Mouse (Mus musculus) neural tube, embryonic 12.5 days (tissue): ENCODE measurements around the gene Dock9. TPM values are rescaled to one million over a fixed set of nuclear protein-coding genes. Genes with fewer than 3 reads are reported as not detected.

Source experiments
- ATAC-seq: fragments of 200-750 bp; cut with Nextera tagmentation; 2 replicates; pipeline ENCODE4 v1.8.0; 2017; ENCODE audit warnings: low read depth, mild to moderate bottlenecking, moderate TSS enrichment, moderate library complexity; ENCODE audit not compliant: low FRiP score
- H3K27ac ChIP-seq: fragments of 300-500 bp; sonication (generic); 2 replicates; pipeline ENCODE4 v1.5.1; 2016
- H3K27me3 ChIP-seq: fragments of 300-500 bp; sonication (generic); replicated peaks from 2 replicates; pipeline ENCODE4 v1.6.1; 2016; ENCODE audit warnings: mild to moderate bottlenecking
- H3K36me3 ChIP-seq: fragments of 300-500 bp; sonication (generic); 2 replicates; pipeline ENCODE4 v1.6.1; 2016; ENCODE audit warnings: mild to moderate bottlenecking
- H3K4me1 ChIP-seq: fragments of 300-500 bp; sonication (generic); 2 replicates; pipeline ENCODE4 v1.6.1; 2016
- H3K4me2 ChIP-seq: fragments of 300-500 bp; sonication (generic); replicated peaks from 2 replicates; pipeline ENCODE4 v1.6.1; 2016; ENCODE audit warnings: mild to moderate bottlenecking
- H3K4me3 ChIP-seq: fragments of 300-500 bp; sonication (generic); 2 replicates; pipeline ENCODE4 v1.5.1; 2016
- H3K9ac ChIP-seq: fragments of 300-500 bp; sonication (generic); 2 replicates; pipeline ENCODE4 v1.6.1; 2016; ENCODE audit warnings: mild to moderate bottlenecking
- H3K9me3 ChIP-seq: fragments of 300-500 bp; sonication (generic); 2 replicates; pipeline ENCODE4 v1.6.1; 2016; ENCODE audit warnings: mild to moderate bottlenecking
- WGBS: fragments of 180-500 bp; shearing (Covaris S2); methylation state at CpG from one replicate; pipeline ENCODE4 v1.1.7; 2016; 5-methylcytosine and 5-hydroxymethylcytosine counted together
- polyA plus RNA-seq: library from polyadenylated mRNA; unstranded; fragments of >200 nt; fragmentation: Nextera tagmentation; extraction: Ambion mirVana; gene quantifications from 2 replicates; pipeline ENCODE4 v1.2.1, GENCODE M21; 2016

The Dock9 gene
- polyA plus RNA-seq, 1 experiment from 2014 or later = 4.6 TPM

DNA sequence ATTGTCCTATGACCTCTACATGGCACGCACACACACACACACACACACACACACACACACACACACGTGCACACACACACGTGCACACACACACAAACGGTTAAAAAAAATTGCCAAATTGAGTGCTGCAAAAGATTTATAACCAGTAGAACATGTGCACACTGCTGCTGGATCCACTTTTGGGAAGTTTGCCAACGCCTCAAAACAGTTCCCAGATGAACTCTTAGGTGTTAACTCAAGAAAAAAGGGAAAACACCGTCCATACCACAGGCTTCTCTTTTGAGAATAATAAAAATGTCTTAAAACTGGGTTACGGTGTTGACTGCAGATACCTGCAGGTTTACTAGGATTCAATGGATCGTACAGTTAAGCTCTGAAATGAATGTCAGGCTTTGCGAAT is 48.0 kb downstream of the Dock9 start:
- Histone ChIP-seq H3K27ac (no peak overlapping the region), H3K4me2 (no peak overlapping the region), H3K9ac (no peak overlapping the region), H3K27me3 (no peaks in the 10 kb centered on the region), H3K36me3 (no peaks in the 10 kb centered on the region), H3K9me3 (no peaks in the 10 kb centered on the region), H3K4me3 (no peak overlapping the region), H3K4me1 (no peaks in the 10 kb centered on the region)
- 82% methylated on average over 9 of the region's 9 CpGs for WGBS
- no peak for ATAC-seq

GRCm38 (mm10) chr14:121749084-121749483 is 48.6 kb downstream of the Dock9 start:
- Histone ChIP-seq H3K36me3 (no peaks in the 10 kb centered on the region), H3K27me3 (no peaks in the 10 kb centered on the region), H3K4me2 (no peak overlapping the region), H3K27ac (no peak overlapping the region), H3K4me3 (no peak overlapping the region), H3K4me1 (0 out of 2 replicates have a peak, but pooled peaks cover under 1% of the 10 kb centered on the region), H3K9ac (no peak overlapping the region), H3K9me3 (no peaks in the 10 kb centered on the region)
- 78% methylated on average over 10 of the region's 10 CpGs for WGBS
- no peak for ATAC-seq

DNA sequence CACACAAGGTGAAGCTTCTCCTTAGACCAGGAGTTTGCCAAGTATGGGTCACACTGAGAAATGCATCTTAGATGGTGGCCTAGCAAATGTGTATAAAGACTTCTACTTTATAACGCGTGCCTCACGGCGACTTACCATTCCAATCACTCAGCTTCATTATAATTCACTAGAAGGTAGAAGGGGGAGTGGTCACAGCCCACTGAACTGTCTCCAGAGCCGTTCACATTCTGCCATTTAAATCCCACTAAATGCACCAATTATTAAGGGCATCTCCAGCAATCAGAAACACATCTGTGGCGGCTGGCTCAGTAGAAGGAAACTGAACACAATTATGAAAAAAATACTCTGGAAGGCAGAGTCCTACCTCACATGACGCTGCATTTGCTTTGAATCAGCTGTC is 50.3 kb downstream of the Dock9 start:
- no peak overlapping the region for H3K9ac ChIP-seq
- H3K4me3 ChIP-seq = no peak overlapping the region
- H3K4me1 ChIP-seq = 0 out of 2 replicates have a peak, but pooled peaks cover 3% of the 10 kb centered on the region
- H3K9me3 ChIP-seq = no peaks in the 10 kb centered on the region
- no peaks in the 10 kb centered on the region for H3K27me3 ChIP-seq
- peak; percentile 53; the same call in 1 of the 2 replicates for ATAC-seq
- 79% methylated on average over 7 of the region's 7 CpGs for WGBS
- H3K36me3 ChIP-seq = no peaks in the 10 kb centered on the region
- no peak overlapping the region for H3K27ac ChIP-seq
- H3K4me2 ChIP-seq = no peak overlapping the region

DNA sequence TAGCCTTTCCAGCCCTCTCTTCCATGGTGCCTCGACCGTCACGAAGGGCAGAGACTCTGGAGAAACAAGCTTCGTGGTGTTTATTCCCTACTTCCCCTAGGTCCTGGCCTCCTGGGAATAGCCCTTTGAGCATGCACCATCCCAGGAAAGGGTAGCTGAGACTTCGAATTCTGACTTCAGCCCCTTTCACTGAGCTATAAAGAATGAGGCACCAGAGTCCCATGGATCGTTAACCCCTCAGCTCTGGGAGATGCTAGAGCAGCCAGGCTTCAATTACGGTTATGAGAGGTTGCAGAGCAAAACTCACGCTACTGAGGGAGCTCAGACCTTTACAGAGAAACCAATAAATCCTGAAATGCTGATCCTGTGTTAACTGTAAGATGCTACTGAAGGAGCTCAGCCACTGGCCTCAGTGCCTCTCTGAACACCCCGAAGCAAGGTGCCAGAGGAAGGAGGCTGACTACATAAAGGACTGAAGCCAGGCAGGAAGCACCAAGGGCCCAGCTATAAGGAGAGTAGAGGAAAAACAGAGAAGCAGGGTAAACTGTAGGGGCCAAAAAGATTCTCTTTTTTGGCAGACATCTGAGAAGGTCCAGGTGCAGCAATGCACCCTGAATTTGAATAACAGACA is 53.7 kb downstream of the Dock9 start:
- no peaks in the 10 kb centered on the region for H3K36me3 ChIP-seq
- no peak for ATAC-seq
- no peak overlapping the region for H3K27ac ChIP-seq
- no peak overlapping the region for H3K4me2 ChIP-seq
- 50% methylated on average over 9 of the region's 9 CpGs for WGBS
- H3K27me3 ChIP-seq = no peaks in the 10 kb centered on the region
- 0 out of 2 replicates have a peak, but pooled peaks cover 3% of the 10 kb centered on the region for H3K4me1 ChIP-seq
- H3K9me3 ChIP-seq = no peaks in the 10 kb centered on the region
- H3K4me3 ChIP-seq = no peak overlapping the region
- no peak overlapping the region for H3K9ac ChIP-seq

GRCm38 (mm10) chr14:121738431-121739403 is 58.9 kb downstream of the Dock9 start:
- 83% methylated on average over 24 of the region's 24 CpGs for WGBS

GRCm38 (mm10) chr14:121737277-121737676 is 60.4 kb downstream of the Dock9 start:
- Histone ChIP-seq H3K4me3 (no peak overlapping the region), H3K27me3 (no peaks in the 10 kb centered on the region), H3K36me3 (no peaks in the 10 kb centered on the region), H3K27ac (no peak overlapping the region), H3K4me1 (no peaks in the 10 kb centered on the region), H3K9me3 (no peaks in the 10 kb centered on the region), H3K9ac (no peak overlapping the region), H3K4me2 (no peak overlapping the region)
- 90% methylated on average over 8 of the region's 8 CpGs for WGBS
- no peak for ATAC-seq

More at GRCm38 (mm10) chr14:121738431-121739403, 58.9 kb downstream of the Dock9 start:
- H3K27me3 ChIP-seq = no peaks in the 10 kb centered on the region
- H3K36me3 ChIP-seq = no peaks in the 10 kb centered on the region
- ATAC-seq = no peak
- no peaks in the 10 kb centered on the region for H3K9me3 ChIP-seq
- H3K27ac ChIP-seq = no peak overlapping the region
- no peak overlapping the region for H3K9ac ChIP-seq
- H3K4me1 ChIP-seq = no peaks in the 10 kb centered on the region
- no peak overlapping the region for H3K4me3 ChIP-seq
- no peak overlapping the region for H3K4me2 ChIP-seq

GRCm38 (mm10) chr14:121735678-121736077 is 62.0 kb downstream of the Dock9 start:
- Histone ChIP-seq H3K36me3 (no peaks in the 10 kb centered on the region), H3K27ac (no peak overlapping the region), H3K9ac (no peak overlapping the region), H3K4me1 (no peaks in the 10 kb centered on the region), H3K4me2 (no peak overlapping the region), H3K4me3 (no peak overlapping the region), H3K9me3 (no peaks in the 10 kb centered on the region), H3K27me3 (no peaks in the 10 kb centered on the region)
- ATAC-seq = no peak
- 68% methylated on average over 7 of the region's 7 CpGs for WGBS

DNA sequence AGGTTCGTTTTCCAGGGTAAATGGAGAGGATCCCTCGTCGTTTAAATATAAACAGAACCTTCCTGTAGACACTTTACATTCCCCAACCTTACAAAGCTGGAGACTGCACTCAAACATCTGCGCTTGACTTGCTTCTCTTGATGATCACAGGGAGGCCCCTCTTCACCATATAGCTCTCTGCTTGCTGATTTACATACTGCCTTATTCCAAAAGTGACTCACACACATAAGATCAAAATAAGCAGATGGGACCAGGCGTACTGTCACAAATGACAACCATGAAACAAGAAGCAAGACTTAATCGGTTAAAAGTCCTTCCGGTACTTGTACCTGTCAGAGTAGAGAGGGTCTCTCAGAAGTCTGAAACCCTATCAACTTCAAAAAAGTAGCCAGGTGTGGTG is 63.4 kb downstream of the Dock9 start:
- Histone ChIP-seq H3K27ac (no peak overlapping the region), H3K9ac (no peak overlapping the region), H3K4me1 (no peaks in the 10 kb centered on the region), H3K4me2 (no peak overlapping the region), H3K4me3 (no peak overlapping the region), H3K27me3 (no peaks in the 10 kb centered on the region), H3K36me3 (no peaks in the 10 kb centered on the region), H3K9me3 (no peaks in the 10 kb centered on the region)
- no peak for ATAC-seq
- 87% methylated on average over 7 of the region's 7 CpGs for WGBS

GRCm38 (mm10) chr14:121733694-121734093 is 63.9 kb downstream of the Dock9 start:
- ATAC-seq = no peak
- H3K4me1 ChIP-seq = no peaks in the 10 kb centered on the region
- H3K4me2 ChIP-seq = no peak overlapping the region
- WGBS = 97% methylated on average over 12 of the region's 12 CpGs
- H3K4me3 ChIP-seq = no peak overlapping the region
- no peaks in the 10 kb centered on the region for H3K27me3 ChIP-seq
- no peak overlapping the region for H3K9ac ChIP-seq
- no peaks in the 10 kb centered on the region for H3K9me3 ChIP-seq
- H3K27ac ChIP-seq = no peak overlapping the region
- H3K36me3 ChIP-seq = no peaks in the 10 kb centered on the region

GRCm38 (mm10) chr14:121732196-121732595 is 65.4 kb downstream of the Dock9 start:
- H3K9ac ChIP-seq = no peak overlapping the region
- H3K27me3 ChIP-seq = no peaks in the 10 kb centered on the region
- H3K36me3 ChIP-seq = no peaks in the 10 kb centered on the region
- no peaks in the 10 kb centered on the region for H3K4me1 ChIP-seq
- WGBS = 23% methylated on average over 8 of the region's 8 CpGs
- peak overlapping the region; percentile 5; the same call in 1 of the 2 replicates for H3K4me2 ChIP-seq
- peak; percentile 31; the same call in 1 of the 2 replicates for ATAC-seq
- H3K27ac ChIP-seq = no peak overlapping the region
- H3K4me3 ChIP-seq = no peak overlapping the region
- H3K9me3 ChIP-seq = no peaks in the 10 kb centered on the region

- H3K27me3 ChIP-seq = no peaks in the 10 kb centered on the region
- peak overlapping the region; percentile 5; the same call in 1 of the 2 replicates for H3K4me2 ChIP-seq
- H3K4me3 ChIP-seq = no peak overlapping the region
- H3K4me1 ChIP-seq = no peaks in the 10 kb centered on the region
- H3K36me3 ChIP-seq = no peaks in the 10 kb centered on the region
- 20% methylated on average over 6 of the region's 6 CpGs for WGBS
- no peaks in the 10 kb centered on the region for H3K9me3 ChIP-seq
- no peak overlapping the region for H3K9ac ChIP-seq
- ATAC-seq = peak; percentile 77; the same call in 1 of the 2 replicates
- H3K27ac ChIP-seq = no peak overlapping the region
These were observed 65.9 kb downstream of the Dock9 start for GRCm38 (mm10) chr14:121731688-121732168.

- H3K9ac ChIP-seq = no peak overlapping the region
- no peak overlapping the region for H3K4me3 ChIP-seq
- H3K36me3 ChIP-seq = no peaks in the 10 kb centered on the region
- no peak overlapping the region for H3K27ac ChIP-seq
- WGBS = 85% methylated on average over 3 of the region's 3 CpGs
- ATAC-seq = no peak
- H3K4me1 ChIP-seq = no peaks in the 10 kb centered on the region
- no peaks in the 10 kb centered on the region for H3K9me3 ChIP-seq
- no peaks in the 10 kb centered on the region for H3K27me3 ChIP-seq
- H3K4me2 ChIP-seq = no peak overlapping the region
These were observed 66.7 kb downstream of the Dock9 start for GRCm38 (mm10) chr14:121730966-121731365.
